Mouse (Mus musculus): ENCODE data around the gene Vmn1r234. TPM values are rescaled to one million over a fixed set of nuclear protein-coding genes. Genes with fewer than 3 reads are reported as not detected.

Vmn1r234 gene
- polyA plus RNA-seq, 1 experiment: not detected

- no peak within 1 kb of the TSS for H3K4me2 ChIP-seq (ENCODE audit: low read depth)
- no peak within 1 kb of the TSS for H3K4me3 ChIP-seq
- no peaks in the 10 kb centered on the region for H3K27me3 ChIP-seq (ENCODE audit: control insufficient read depth, insufficient read depth, insufficient read length)
- H3ac ChIP-seq (ENCODE audit: control insufficient read depth, insufficient read length): no peak within 1 kb of the TSS
- H3K79me2 ChIP-seq (ENCODE audit: control insufficient read depth, insufficient read depth): no peaks in the 10 kb centered on the region
- no peaks in the 10 kb centered on the region for H3K36me3 ChIP-seq (ENCODE audit: control insufficient read depth, insufficient read depth)
- TF ChIP-seq POLR2A (IDR thresholded peaks at IDR 0.05; ENCODE audit: insufficient read length, low read depth) (no peak), MAX (IDR thresholded peaks at IDR 0.05; ENCODE audit: low read depth) (no peak), SRF (IDR thresholded peaks at IDR 0.05; ENCODE audit: control insufficient read depth, insufficient read length, low read depth) (no peak), E2F4 (IDR thresholded peaks at IDR 0.05; ENCODE audit: insufficient read depth) (no peak), CEBPB (IDR thresholded peaks at IDR 0.05; ENCODE audit: insufficient read depth, poor library complexity, severe bottlenecking) (no peak), REST (IDR thresholded peaks at IDR 0.05; ENCODE audit: insufficient read depth, insufficient read length) (no peak), TCF3 (IDR thresholded peaks at IDR 0.05; ENCODE audit: insufficient read length, low read depth) (no peak), MYOD1 (IDR thresholded peaks at IDR 0.05; ENCODE audit: control insufficient read depth in 1 of 3, insufficient read length in 2 of 3, low read depth in 2 of 3) (no peak)
Measured at GRCm38 (mm10) chr17:21282642-21283041, 56.8 kb downstream of the Vmn1r234 start, which contains the start of gene Vmn1r236. TSS of gene Vmn1r236 (plus strand) at chr17:21282942.

DNA sequence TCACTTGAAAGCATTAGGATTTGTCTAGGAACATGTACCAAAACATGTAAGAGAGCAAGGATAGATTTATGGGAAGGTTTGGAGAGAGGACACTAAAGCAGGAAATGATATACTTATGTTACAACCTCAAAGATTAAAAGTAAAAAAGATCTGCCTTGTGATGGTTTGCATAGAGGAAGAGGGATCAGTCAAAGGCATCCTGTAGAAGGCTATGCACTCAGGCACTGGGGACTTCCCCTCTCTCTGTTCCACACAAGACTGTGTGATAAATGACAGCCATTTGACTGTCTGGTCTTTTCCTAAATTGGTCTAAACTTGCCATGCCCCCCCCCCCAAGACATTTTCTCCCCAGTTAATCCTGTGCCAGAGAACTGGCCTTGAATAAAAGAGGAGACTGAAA lies 58.5 kb downstream of the Vmn1r234 start:
- H3K4me3 ChIP-seq: no peak overlapping the region
- no peaks in the 10 kb centered on the region for H3K79me2 ChIP-seq (ENCODE audit: control insufficient read depth, insufficient read depth)
- H3ac ChIP-seq (ENCODE audit: control insufficient read depth, insufficient read length): no peak overlapping the region
- no peaks in the 10 kb centered on the region for H3K27me3 ChIP-seq (ENCODE audit: control insufficient read depth, insufficient read depth, insufficient read length)
- H3K4me2 ChIP-seq (ENCODE audit: low read depth): no peak overlapping the region
- no peaks in the 10 kb centered on the region for H3K36me3 ChIP-seq (ENCODE audit: control insufficient read depth, insufficient read depth)
- TF ChIP-seq REST (IDR thresholded peaks at IDR 0.05; ENCODE audit: insufficient read depth, insufficient read length) (no peak), TCF12 (IDR thresholded peaks at IDR 0.05; ENCODE audit: insufficient read depth, poor library complexity, severe bottlenecking) (no peak), USF1 (IDR thresholded peaks at IDR 0.05; ENCODE audit: low read depth) (no peak), POLR2AphosphoS2 (IDR thresholded peaks at IDR 0.05; ENCODE audit: insufficient read length, low read depth) (no peak)

Other genes with a start within 250 kb of the Vmn1r234 start
- not detected for gene Vmn1r233, start 229.6 kb upstream of the Vmn1r234 start, polyA plus RNA-seq (2012; fragmentation: generic; extraction: Trizol)
- gene Zfp160, start 217.2 kb upstream of the Vmn1r234 start, polyA plus RNA-seq (2012; fragmentation: generic; extraction: Trizol): 4.0 TPM
- gene Vmn1r235, start 30.3 kb downstream of the Vmn1r234 start, polyA plus RNA-seq (2012; fragmentation: generic; extraction: Trizol): not detected
- gene Vmn1r236, start 56.9 kb downstream of the Vmn1r234 start, polyA plus RNA-seq (2012; fragmentation: generic; extraction: Trizol): not detected
- gene Vmn1r237, start 85.8 kb downstream of the Vmn1r234 start, polyA plus RNA-seq (2012; fragmentation: generic; extraction: Trizol): not detected
- gene Zfp677, start 157.7 kb downstream of the Vmn1r234 start, polyA plus RNA-seq (2012; fragmentation: generic; extraction: Trizol): 0.10 TPM
- gene Zfp54, start 197.1 kb downstream of the Vmn1r234 start, polyA plus RNA-seq (2012; fragmentation: generic; extraction: Trizol): 0.59 TPM
- gene Zfp51, start 224.3 kb downstream of the Vmn1r234 start, polyA plus RNA-seq (2012; fragmentation: generic; extraction: Trizol): 1.5 TPM